Mouse (Mus musculus) hindbrain, embryonic 11.5 days (tissue): Measurements from ENCODE around the gene Gins1. TPM values are rescaled to one million over a fixed set of nuclear protein-coding genes. Genes with fewer than 3 reads are reported as not detected.

Experiments
- ATAC-seq: fragments of 200-750 bp; cut with Nextera tagmentation; 2 replicates; pipeline ENCODE4 v1.8.0; 2017; ENCODE audit warnings: mild to moderate bottlenecking, moderate TSS enrichment, moderate library complexity; ENCODE audit not compliant: low FRiP score
- DNase-seq: peaks from one replicate; pipeline ENCODE4 v3.0.0-alpha.2; 2015; ENCODE audit warnings: low spot score
- H3K27ac ChIP-seq: fragments of 300-500 bp; sonication (generic); 2 replicates; pipeline ENCODE4 v1.5.1; 2014; ENCODE audit warnings: mild to moderate bottlenecking, low read depth, low read length
- H3K27me3 ChIP-seq: fragments of 300-500 bp; sonication (generic); 2 replicates; pipeline ENCODE4 v1.6.1; 2014; ENCODE audit warnings: mild to moderate bottlenecking, low read length, moderate library complexity, mixed read lengths; ENCODE audit not compliant: control insufficient read depth, insufficient read depth
- H3K36me3 ChIP-seq: fragments of 300-500 bp; sonication (generic); 2 replicates; pipeline ENCODE4 v1.6.1; 2014; ENCODE audit warnings: mild to moderate bottlenecking, low read length, moderate library complexity, mixed read lengths; ENCODE audit not compliant: control insufficient read depth, insufficient read depth
- H3K4me1 ChIP-seq: fragments of 300-500 bp; sonication (generic); replicated peaks from 2 replicates; pipeline ENCODE4 v1.6.1; 2014; ENCODE audit warnings: low read length, mixed read lengths; ENCODE audit not compliant: control insufficient read depth, insufficient read depth
- H3K4me2 ChIP-seq: fragments of 300-500 bp; sonication (generic); replicated peaks from 2 replicates; pipeline ENCODE4 v1.6.1; 2014; ENCODE audit warnings: mild to moderate bottlenecking, low read depth, low read length
- H3K4me3 ChIP-seq: fragments of 300-500 bp; sonication (generic); 2 replicates; pipeline ENCODE4 v1.5.1; 2014; ENCODE audit warnings: low read depth, low read length
- H3K9ac ChIP-seq: fragments of 300-500 bp; sonication (generic); 2 replicates; pipeline ENCODE4 v1.6.1; 2014; ENCODE audit warnings: low read depth, low read length
- H3K9me3 ChIP-seq: fragments of 300-500 bp; sonication (generic); 2 replicates; pipeline ENCODE4 v1.6.1; 2016; ENCODE audit warnings: low read length; ENCODE audit not compliant: control insufficient read depth
- WGBS: fragments of 180-500 bp; shearing (Covaris S2); extraction: QIAGEN DNeasy Blood & Tissue Kit; methylation state at CpG from one replicate; pipeline ENCODE4 v1.1.7; 2014; 5-methylcytosine and 5-hydroxymethylcytosine counted together
- polyA plus RNA-seq: library from polyadenylated mRNA; unstranded; fragments of >200 nt; fragmentation: Nextera tagmentation; extraction: Ambion mirVana; gene quantifications from 2 replicates; pipeline ENCODE4 v1.2.1, GENCODE M21; 2014

Gene Gins1
- polyA plus RNA-seq, result 66.0 and 67.5 TPM in 2 replicates

GRCm38 (mm10) chr2:150904936-150905450 is at the start of gene Gins1:
Gins1 (plus strand) TSS chr2:150905400.
- H3K4me3 ChIP-seq, result peak within 1 kb of the TSS; percentile 92
- no peaks in the 10 kb centered on the region for H3K27me3 ChIP-seq
- peak within 1 kb of the TSS; percentile 87 for H3K9ac ChIP-seq
- ATAC-seq (no peak), DNase-seq (no peak)
- H3K4me2 ChIP-seq, result peak within 1 kb of the TSS; percentile 79
- no peaks in the 10 kb centered on the region for H3K9me3 ChIP-seq
- peak within 1 kb of the TSS; percentile 75 for H3K27ac ChIP-seq
- 42% methylated on average over 9 of the region's 9 CpGs for WGBS
- no peaks in the 10 kb centered on the region for H3K36me3 ChIP-seq
- H3K4me1 ChIP-seq, result 0 out of 2 replicates have a peak, but pooled peaks cover 2% of the 10 kb centered on the region

GRCm38 (mm10) chr2:150858724-150859487 is 46.3 kb upstream of the Gins1 start:
- Histone ChIP-seq H3K4me1 (no peaks in the 10 kb centered on the region), H3K4me3 (no peak overlapping the region), H3K36me3 (no peaks in the 10 kb centered on the region), H3K9ac (no peak overlapping the region), H3K4me2 (no peak overlapping the region), H3K9me3 (no peaks in the 10 kb centered on the region), H3K27ac (no peak overlapping the region), H3K27me3 (no peaks in the 10 kb centered on the region)
- 86% methylated on average over 9 of the region's 9 CpGs for WGBS
- no peak for ATAC-seq
- DNase-seq, result no peak

DNA sequence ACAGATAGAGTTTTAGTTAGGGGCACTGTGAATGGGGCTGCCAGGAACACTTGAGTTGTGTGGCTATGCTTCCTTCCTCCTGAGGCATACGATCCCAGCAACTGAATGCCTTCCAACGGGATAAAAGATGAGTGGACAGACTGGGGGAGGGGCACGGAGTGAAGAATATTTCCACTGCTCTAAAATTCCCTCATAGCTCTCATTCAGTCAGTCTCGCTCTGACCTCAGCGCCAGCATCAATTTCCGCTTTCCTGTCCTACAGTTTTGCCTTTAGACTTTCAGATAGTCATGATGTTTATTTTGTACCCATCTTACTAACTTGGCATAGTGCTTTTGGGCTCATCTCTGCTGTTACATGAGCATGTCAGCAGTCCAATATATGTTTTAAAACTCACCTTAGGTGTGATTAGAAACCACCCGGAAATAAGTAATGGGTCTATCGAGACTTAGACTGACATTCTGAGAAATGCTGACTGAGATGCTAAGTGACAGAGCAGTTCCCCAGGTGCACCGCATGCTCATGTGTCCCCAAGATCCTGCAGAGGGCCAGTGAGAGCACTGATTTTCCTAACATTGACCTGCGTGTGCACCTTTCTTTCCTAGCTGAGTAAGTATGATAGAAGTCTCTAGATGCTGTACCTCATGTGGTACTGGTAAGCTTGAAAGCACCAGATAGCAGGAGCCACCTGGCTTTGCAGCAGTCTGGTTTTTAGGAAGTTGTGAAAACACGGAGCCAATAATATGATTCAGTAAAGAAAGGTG is 45.3 kb upstream of the Gins1 start:
- Histone ChIP-seq H3K9ac (no peak overlapping the region), H3K4me3 (no peak overlapping the region), H3K4me1 (no peaks in the 10 kb centered on the region), H3K9me3 (no peaks in the 10 kb centered on the region), H3K36me3 (no peaks in the 10 kb centered on the region), H3K4me2 (no peak overlapping the region), H3K27me3 (no peaks in the 10 kb centered on the region), H3K27ac (no peak overlapping the region)
- WGBS, result 86% methylated on average over 11 of the region's 11 CpGs
- ATAC-seq (no peak), DNase-seq (no peak)

GRCm38 (mm10) chr2:150861128-150861527 is 44.1 kb upstream of the Gins1 start:
- Histone ChIP-seq H3K27me3 (no peaks in the 10 kb centered on the region), H3K9me3 (no peaks in the 10 kb centered on the region), H3K27ac (no peak overlapping the region), H3K4me3 (no peak overlapping the region), H3K4me2 (no peak overlapping the region), H3K4me1 (no peaks in the 10 kb centered on the region), H3K36me3 (no peaks in the 10 kb centered on the region), H3K9ac (no peak overlapping the region)
- DNase-seq (no peak), ATAC-seq (no peak)
- 79% methylated on average over 2 of the region's 2 CpGs for WGBS

DNA sequence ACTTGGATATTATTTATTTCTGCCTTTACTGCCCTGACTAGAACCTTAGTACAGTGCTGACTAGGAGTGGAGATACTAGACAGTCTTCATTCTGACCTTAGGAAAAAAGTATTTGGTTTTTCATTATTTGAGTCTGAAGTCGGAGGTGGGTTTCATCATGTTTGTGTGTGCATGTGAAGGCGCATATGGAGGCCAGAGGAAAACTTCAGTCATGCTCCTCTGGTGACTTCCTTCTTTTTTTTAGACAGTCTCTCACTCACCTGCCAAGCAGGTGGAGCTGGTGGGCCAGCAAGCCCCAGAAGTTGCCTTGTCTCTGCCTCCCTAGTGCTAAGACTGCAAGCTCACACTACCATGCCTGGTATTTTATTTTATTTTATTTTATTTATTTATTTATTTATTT is 38.2 kb upstream of the Gins1 start:
- Histone ChIP-seq H3K4me2 (no peak overlapping the region), H3K36me3 (no peaks in the 10 kb centered on the region), H3K9me3 (no peaks in the 10 kb centered on the region), H3K9ac (no peak overlapping the region), H3K27ac (no peak overlapping the region), H3K4me1 (no peaks in the 10 kb centered on the region), H3K4me3 (no peak overlapping the region), H3K27me3 (no peaks in the 10 kb centered on the region)
- DNase-seq (no peak), ATAC-seq (no peak)
- 96% methylated on average over 2 of the region's 2 CpGs for WGBS

GRCm38 (mm10) chr2:150869446-150869845 is 35.8 kb upstream of the Gins1 start:
- Histone ChIP-seq H3K9me3 (no peaks in the 10 kb centered on the region), H3K9ac (no peak overlapping the region), H3K27ac (no peak overlapping the region), H3K27me3 (no peaks in the 10 kb centered on the region), H3K36me3 (no peaks in the 10 kb centered on the region), H3K4me1 (no peaks in the 10 kb centered on the region), H3K4me3 (no peak overlapping the region), H3K4me2 (no peak overlapping the region)
- ATAC-seq, result no peak
- no peak for DNase-seq
- 92% methylated on average over 1 of the region's 1 CpGs for WGBS

DNA sequence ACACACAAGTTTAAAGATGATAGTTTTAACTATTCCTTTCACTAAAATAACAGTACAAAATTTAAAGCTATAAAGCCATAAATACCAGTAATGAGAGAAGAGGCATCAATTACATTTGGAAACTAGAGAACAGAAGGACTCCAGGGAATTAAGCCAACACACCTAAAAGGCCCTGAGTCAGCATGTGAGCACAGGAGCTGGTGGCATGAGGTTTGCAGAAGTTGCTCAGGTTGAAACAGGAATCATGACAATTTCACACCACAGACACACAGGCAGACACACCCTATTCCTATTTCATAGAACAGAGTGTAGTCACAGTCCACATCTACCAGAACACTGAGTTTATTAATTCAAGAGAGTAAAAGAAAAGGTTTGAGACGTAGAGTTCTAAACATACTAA is 30.7 kb upstream of the Gins1 start:
- ATAC-seq (no peak), DNase-seq (no peak)
- Histone ChIP-seq H3K9ac (no peak overlapping the region), H3K27ac (no peak overlapping the region), H3K27me3 (no peaks in the 10 kb centered on the region), H3K4me1 (no peaks in the 10 kb centered on the region), H3K9me3 (no peaks in the 10 kb centered on the region), H3K4me3 (no peak overlapping the region), H3K36me3 (no peaks in the 10 kb centered on the region), H3K4me2 (no peak overlapping the region)
- 97% methylated on average over 1 of the region's 1 CpGs for WGBS

- no peak for ATAC-seq
- H3K4me2 ChIP-seq, result no peak overlapping the region
- 97% methylated on average over 1 of the region's 1 CpGs for WGBS
- no peak overlapping the region for H3K4me3 ChIP-seq
- no peak for DNase-seq
- H3K9ac ChIP-seq, result no peak overlapping the region
- no peak overlapping the region for H3K27ac ChIP-seq
- no peaks in the 10 kb centered on the region for H3K9me3 ChIP-seq
- H3K36me3 ChIP-seq, result no peaks in the 10 kb centered on the region
- H3K27me3 ChIP-seq, result no peaks in the 10 kb centered on the region
- no peaks in the 10 kb centered on the region for H3K4me1 ChIP-seq
Observed at GRCm38 (mm10) chr2:150875226-150875625, 30.0 kb upstream of the Gins1 start.
